10 mouse cellular contexts compared by ENCODE assay signal in the genomic region with DNA sequence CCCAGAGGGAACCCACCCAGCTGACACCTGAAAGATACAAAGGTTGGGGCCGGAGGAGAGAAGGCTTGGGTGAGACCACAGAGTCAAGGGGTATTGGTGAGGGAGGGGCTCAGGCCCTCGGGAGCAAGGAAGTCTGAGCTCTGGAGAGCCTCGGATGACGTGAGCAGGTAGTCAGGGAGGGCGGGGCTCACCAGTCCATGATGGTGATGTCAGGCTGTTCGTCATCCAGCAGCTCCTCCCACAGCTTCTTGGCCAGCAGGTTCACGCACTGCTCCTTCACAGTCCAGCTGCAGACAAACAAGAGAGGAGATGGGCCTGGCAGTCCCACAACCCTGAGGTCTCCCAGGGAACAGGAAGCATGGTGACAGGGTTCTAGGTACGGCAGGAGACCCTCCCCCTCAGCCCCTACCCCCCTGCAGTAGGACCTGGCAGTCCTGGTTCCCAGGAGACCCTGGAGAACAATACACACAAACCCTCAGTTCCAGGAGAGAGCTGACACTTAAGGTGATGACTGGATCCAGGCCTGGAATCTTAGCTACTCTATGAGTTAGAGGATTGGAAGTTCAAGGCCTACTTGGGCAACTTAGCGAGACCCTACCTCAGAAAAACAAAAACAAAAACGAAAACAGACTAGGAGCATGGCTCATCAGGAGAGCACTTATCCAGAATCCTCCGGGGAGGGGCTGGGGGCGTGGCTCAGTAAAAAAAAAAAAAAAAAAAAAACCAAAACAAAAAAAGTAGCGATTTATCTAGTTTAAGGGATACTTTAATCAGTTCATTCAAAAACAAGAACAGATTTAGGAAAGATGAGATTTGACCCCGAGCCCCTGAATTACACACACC. TPM values are rescaled to one million over a fixed set of nuclear protein-coding genes. Genes with fewer than 3 reads are reported as not detected.
DNase-seq lines count a peak whose midpoint lies in the region; ATAC-seq and TF ChIP-seq lines count a peak whose summit lies in the region.
"Had no signal": no experiment of that assay in that cellular context is flagged by ENCODE, and none has a peak within 500 bp of the region (broad histone marks: within the 10 kb centered on the region; RNA-seq: fewer than 3 reads in every experiment).

No protein-coding gene starts in this region.

- DNase-seq in liver, embryonic 13.5 days, result no peak
- no peak for DNase-seq in liver
- peak; percentile 15 for DNase-seq in brain, embryonic 14.5 days (ENCODE audit: low read depth)
- peak; percentile 58 for DNase-seq in kidney, adult 2 months
- DNase-seq in right cerebral cortex, postnatal 10 days (ENCODE audit: low spot score in 2 of 2), result no peak
- DNase-seq in layer of hippocampus, postnatal 10 days (ENCODE audit: low spot score in 2 of 2), result no peak
- no peak for DNase-seq in layer of hippocampus, adult 18-20 months (ENCODE audit: low spot score in 2 of 2)

- H3K4me3 ChIP-seq in liver, embryonic 13.5 days (replicated peaks), result no peak overlapping the region
- H3K4me3 ChIP-seq in kidney, adult 2 months (ENCODE audit: insufficient read depth, low read depth, low read length), result peak overlapping the region; percentile 34; the same call in 1 of the 2 replicates
- H3K4me3 ChIP-seq in neural tube, embryonic 15.5 days (replicated peaks), result no peak overlapping the region

- peaks cover 6% of the 10 kb centered on the region for H3K4me1 ChIP-seq in liver, embryonic 13.5 days (replicated peaks)
- no peaks in the 10 kb centered on the region for H3K4me1 ChIP-seq in kidney, adult 2 months (ENCODE audit: control insufficient read depth, insufficient read depth, low read length)
- H3K4me1 ChIP-seq in neural tube, embryonic 15.5 days, result peaks cover 21% of the 10 kb centered on the region

- peaks cover 52% of the 10 kb centered on the region for H3K27me3 ChIP-seq in liver, embryonic 13.5 days
- no peaks in the 10 kb centered on the region for H3K27me3 ChIP-seq in kidney, adult 2 months (replicated peaks; ENCODE audit: control insufficient read depth, insufficient read depth, low read length)
- peaks cover 43% of the 10 kb centered on the region for H3K27me3 ChIP-seq in neural tube, embryonic 15.5 days (replicated peaks)

- no peaks in the 10 kb centered on the region for H3K9me3 ChIP-seq in liver, embryonic 13.5 days (replicated peaks)
- no peaks in the 10 kb centered on the region for H3K9me3 ChIP-seq in neural tube, embryonic 15.5 days (replicated peaks)

- H3K36me3 ChIP-seq in liver, embryonic 13.5 days, result no peaks in the 10 kb centered on the region
- H3K36me3 ChIP-seq in kidney, adult 2 months (ENCODE audit: control insufficient read depth, insufficient read depth, low read length), result no peaks in the 10 kb centered on the region
- H3K36me3 ChIP-seq in neural tube, embryonic 15.5 days, result no peaks in the 10 kb centered on the region

- no peak for TF ChIP-seq CTCF in brain, embryonic 14.5 days (IDR thresholded peaks at IDR 0.05; ENCODE audit: borderline replicate concordance, extremely low read depth, insufficient read depth, insufficient read length)
- TF ChIP-seq CTCF in kidney, adult 2 months (conservative IDR thresholded peaks at IDR 0.05; ENCODE audit: insufficient read depth, insufficient read length, low read depth, low read length), result no peak

- no peak overlapping the region for H3K9ac ChIP-seq in liver, embryonic 13.5 days
- H3K9ac ChIP-seq in neural tube, embryonic 15.5 days (replicated peaks), result no peak overlapping the region

- WGBS in liver, embryonic 13.5 days (ENCODE audit: insufficient replicate concordance), result 22% methylated on average over 14 of the region's 14 CpGs
- WGBS in kidney, adult 2 months, result 36% methylated on average over 14 of the region's 14 CpGs
- 28% methylated on average over 14 of the region's 14 CpGs for WGBS in neural tube, embryonic 15.5 days

- no peak overlapping the region for H3K4me2 ChIP-seq in liver, embryonic 13.5 days
- H3K4me2 ChIP-seq in neural tube, embryonic 15.5 days, result no peak overlapping the region; the same call in 1 of the 2 replicates

- TF ChIP-seq POLR2A in brain, embryonic 14.5 days (IDR thresholded peaks at IDR 0.05; ENCODE audit: borderline replicate concordance, extremely low read depth, insufficient read depth, insufficient read length, poor library complexity, severe bottlenecking), result no peak
- TF ChIP-seq POLR2A in kidney, adult 2 months (IDR thresholded peaks at IDR 0.05; ENCODE audit: low read depth, low read length), result no peak

- H3K27ac ChIP-seq in liver, embryonic 13.5 days, result no peak overlapping the region
- H3K27ac ChIP-seq in kidney, adult 2 months (ENCODE audit: insufficient read depth, low read depth, low read length), result no peak overlapping the region
- no peak overlapping the region for H3K27ac ChIP-seq in neural tube, embryonic 15.5 days (replicated peaks)

- ATAC-seq in liver, embryonic 13.5 days (ENCODE audit: low read depth), result 0 out of 2 replicates have a peak, but pooled peaks have one; percentile 26
- ATAC-seq in neural tube, embryonic 15.5 days (ENCODE audit: low FRiP score), result peak; percentile 39
- ATAC-seq: Patski had no signal

RNA-seq across cellular contexts. Expression of a gene that starts 1.8 kb away (rescaled TPM):
- polyA plus RNA-seq in liver, embryonic 13.5 days (2015; fragmentation: Nextera tagmentation; extraction: Ambion mirVana), result not detected in 2 replicates
- polyA plus RNA-seq in brain, embryonic 14.5 days (2012; rRNA removed), result 0.08 and 0.11 TPM in 2 replicates
- 57.2 and 85.4 TPM in 2 replicates for polyA plus RNA-seq in kidney, adult 2 months (2012; rRNA removed)
- 0.31 and 0.36 TPM in 2 replicates for polyA plus RNA-seq in neural tube, embryonic 15.5 days (2015; fragmentation: Nextera tagmentation; extraction: Ambion mirVana)
- total RNA-seq in layer of hippocampus, postnatal 10 days (2021), result under 1 TPM; 0.42 to 0.46 TPM
- total RNA-seq in layer of hippocampus, adult 18-20 months (2021), result under 1 TPM in 1 of 2 experiments, not detected in 1; 0.28 TPM
- total RNA-seq: heart, postnatal 25 days had no signal
- polyA plus RNA-seq: Patski had no signal

RNA-seq across cellular contexts. Expression of a gene that starts 4.6 kb away (rescaled TPM):
- not detected in 2 replicates for polyA plus RNA-seq in liver, embryonic 13.5 days (2015; fragmentation: Nextera tagmentation; extraction: Ambion mirVana)
- polyA plus RNA-seq in brain, embryonic 14.5 days (2012; rRNA removed), result not detected in 2 replicates
- polyA plus RNA-seq in kidney, adult 2 months (2012; rRNA removed), result 12.4 and 13.3 TPM in 2 replicates
- polyA plus RNA-seq in neural tube, embryonic 15.5 days (2015; fragmentation: Nextera tagmentation; extraction: Ambion mirVana), result 1.3 TPM in 1 of 2 replicates, not detected in the other
- not detected for total RNA-seq in layer of hippocampus, postnatal 10 days (2021)
- total RNA-seq in layer of hippocampus, adult 18-20 months (2021), result not detected
- total RNA-seq: heart, postnatal 25 days had no signal
- polyA plus RNA-seq: Patski had no signal

RNA-seq across cellular contexts. Expression of a gene that starts 22.6 kb away (rescaled TPM):
- polyA plus RNA-seq in liver, embryonic 13.5 days (2015; fragmentation: Nextera tagmentation; extraction: Ambion mirVana), result not detected in 2 replicates
- not detected in 2 replicates for polyA plus RNA-seq in brain, embryonic 14.5 days (2012; rRNA removed)
- polyA plus RNA-seq in kidney, adult 2 months (2012; rRNA removed), result not detected in 2 replicates
- polyA plus RNA-seq in neural tube, embryonic 15.5 days (2015; fragmentation: Nextera tagmentation; extraction: Ambion mirVana), result not detected in 2 replicates
- total RNA-seq in layer of hippocampus, postnatal 10 days (2021), result not detected
- total RNA-seq in layer of hippocampus, adult 18-20 months (2021), result not detected
- total RNA-seq: heart, postnatal 25 days had no signal
- polyA plus RNA-seq: Patski had no signal

RNA-seq across cellular contexts. Expression of a gene that starts 35.0 kb away (rescaled TPM):
- polyA plus RNA-seq in liver, embryonic 13.5 days (2015; fragmentation: Nextera tagmentation; extraction: Ambion mirVana), result not detected in 2 replicates
- not detected in 2 replicates for polyA plus RNA-seq in brain, embryonic 14.5 days (2012; rRNA removed)
- not detected in 2 replicates for polyA plus RNA-seq in kidney, adult 2 months (2012; rRNA removed)
- not detected in 2 replicates for polyA plus RNA-seq in neural tube, embryonic 15.5 days (2015; fragmentation: Nextera tagmentation; extraction: Ambion mirVana)
- total RNA-seq in layer of hippocampus, postnatal 10 days (2021), result not detected
- not detected for total RNA-seq in layer of hippocampus, adult 18-20 months (2021)
- total RNA-seq: heart, postnatal 25 days had no signal
- polyA plus RNA-seq: Patski had no signal

RNA-seq across cellular contexts. Expression of a gene that starts 52.7 kb away (rescaled TPM):
- 4.1 and 5.8 TPM in 2 replicates for polyA plus RNA-seq in liver, embryonic 13.5 days (2015; fragmentation: Nextera tagmentation; extraction: Ambion mirVana)
- polyA plus RNA-seq in brain, embryonic 14.5 days (2012; rRNA removed), result 83.9 and 92.0 TPM in 2 replicates
- polyA plus RNA-seq in kidney, adult 2 months (2012; rRNA removed), result 67.0 and 79.0 TPM in 2 replicates
- 20.3 and 22.8 TPM in 2 replicates for polyA plus RNA-seq in neural tube, embryonic 15.5 days (2015; fragmentation: Nextera tagmentation; extraction: Ambion mirVana)
- total RNA-seq in layer of hippocampus, postnatal 10 days (2021), result 10 to 100 TPM; 58.4 to 61.9 TPM
- total RNA-seq in layer of hippocampus, adult 18-20 months (2021), result 10 to 100 TPM; 74.1 to 77.1 TPM

Comparison
In these comparisons a context has a peak if more than half of its experiments do, and no peak if none do; other contexts are left out.
1. DNase-seq: peak in brain, embryonic 14.5 days (single experiment) and kidney, adult 2 months (single experiment); none in liver, embryonic 13.5 days (single experiment), liver (single experiment), right cerebral cortex, postnatal 10 days (0 of 2), layer of hippocampus, postnatal 10 days (0 of 2) and layer of hippocampus, adult 18-20 months (0 of 2).
2. RNA of a gene that starts 1.8 kb away (polyA plus RNA-seq): 57.2 to 85.4 TPM in kidney, adult 2 months; 0.31 to 0.36 TPM in neural tube, embryonic 15.5 days, 0.08 to 0.11 TPM in brain, embryonic 14.5 days and not detected in liver, embryonic 13.5 days; every median in the first group is over 10 times any median in the second.